Mouse (Mus musculus) left cerebral cortex, postnatal 36 days (tissue): ENCODE results near the gene Dnajb12. TPM values are rescaled to one million over a fixed set of nuclear protein-coding genes. Genes with fewer than 3 reads are reported as not detected.

Source experiments
- DNase-seq, 2 experiments: peaks; one replicate each; pipeline ENCODE4 v3.0.0; 2021 to 2022; ENCODE audit warnings: low spot score in 2 of 2, mixed read lengths in 1 of 2
- intact Hi-C: fragments of 180-260 bp; cut with DNase I; formaldehyde crosslinking; loops from one replicate; pipeline ENCODE4 v1.15.1; 2025
- total RNA-seq, 2 experiments: library from RNA; stranded (reverse); gene quantifications; 2 replicates each; pipeline ENCODE4 v1.2.3; 2021

Dnajb12 gene
- total RNA-seq, result 10 to 100 TPM; 51.8 to 56.0 TPM

GRCm38 (mm10) chr10:59879255-59880028 is at the start of gene Dnajb12:
Gene Dnajb12, plus strand, starts transcription at chr10:59879556.
- DNase-seq, result peak; percentile 96 to 97
- intact Hi-C loops, result no loop called here

- no peak for DNase-seq
- intact Hi-C loops, result no loop called here
Observed at GRCm38 (mm10) chr10:59829886-59830285, 49.5 kb upstream of the Dnajb12 start.

- DNase-seq, result no peak
- intact Hi-C loops, result no loop called here
Observed at GRCm38 (mm10) chr10:59831950-59832349, 47.4 kb upstream of the Dnajb12 start.

GRCm38 (mm10) chr10:59835301-59836155 is 43.8 kb upstream of the Dnajb12 start:
- intact Hi-C loops, result no loop called here
- no peak for DNase-seq

GRCm38 (mm10) chr10:59837490-59837889 is 41.9 kb upstream of the Dnajb12 start:
- no peak for DNase-seq
- intact Hi-C loops, result no loop called here

- peak in 1 of 2 experiments; percentile 25 for DNase-seq
- intact Hi-C loops, result loop anchor here (10.0 kb wide), 1 partner anchor 387 kb away; no protein-coding TSS in a partner anchor
Observed at GRCm38 (mm10) chr10:59841434-59841833, 37.9 kb upstream of the Dnajb12 start.

GRCm38 (mm10) chr10:59843125-59843524 is 36.2 kb upstream of the Dnajb12 start:
- no peak for DNase-seq
- intact Hi-C loops, result loop anchor here (10.0 kb wide), 1 partner anchor 388 kb away; no protein-coding TSS in a partner anchor

- intact Hi-C loops, result loop anchor here (10.0 kb wide), 1 partner anchor 390 kb away; no protein-coding TSS in a partner anchor
- no peak for DNase-seq
Observed at GRCm38 (mm10) chr10:59844686-59845085, 34.7 kb upstream of the Dnajb12 start.

GRCm38 (mm10) chr10:59846416-59846815 is 32.9 kb upstream of the Dnajb12 start:
- intact Hi-C loops, result loop anchor here (10.0 kb wide), 1 partner anchor 392 kb away; no protein-coding TSS in a partner anchor
- peak; percentile 51 to 53 for DNase-seq

GRCm38 (mm10) chr10:59848079-59848877 is 31.1 kb upstream of the Dnajb12 start:
- no peak for DNase-seq
- intact Hi-C loops, result loop anchor here (10.0 kb wide), 1 partner anchor 393 kb away; no protein-coding TSS in a partner anchor

GRCm38 (mm10) chr10:59848953-59849352 is 30.4 kb upstream of the Dnajb12 start:
- intact Hi-C loops, result loop anchor here (10.0 kb wide), 1 partner anchor 394 kb away; no protein-coding TSS in a partner anchor
- no peak for DNase-seq

GRCm38 (mm10) chr10:59849371-59849770 is 30.0 kb upstream of the Dnajb12 start:
- no peak for DNase-seq
- intact Hi-C loops, result loop anchor here (10.0 kb wide), 1 partner anchor 395 kb away; no protein-coding TSS in a partner anchor

GRCm38 (mm10) chr10:59857157-59857556 is 22.2 kb upstream of the Dnajb12 start:
- intact Hi-C loops, result no loop called here

GRCm38 (mm10) chr10:59860684-59861083 is 18.7 kb upstream of the Dnajb12 start:
- DNase-seq, result no peak
- intact Hi-C loops, result loop anchor here (10.0 kb wide), 1 partner anchor 246 kb away; the partner anchor contains the start of genes Gm10322 and Mcu

More at GRCm38 (mm10) chr10:59857157-59857556, 22.2 kb upstream of the Dnajb12 start:
- DNase-seq, result no peak

GRCm38 (mm10) chr10:59861201-59861600 is 18.2 kb upstream of the Dnajb12 start:
- intact Hi-C loops, result loop anchor here (10.0 kb wide), 1 partner anchor 246 kb away; the partner anchor contains the start of genes Gm10322 and Mcu
- DNase-seq, result no peak

- DNase-seq, result no peak
- intact Hi-C loops, result loop anchor here (10.0 kb wide), 1 partner anchor 248 kb away; the partner anchor contains the start of genes Gm10322 and Mcu
Observed at GRCm38 (mm10) chr10:59862816-59863440, 16.4 kb upstream of the Dnajb12 start.

GRCm38 (mm10) chr10:59863620-59864019 is 15.7 kb upstream of the Dnajb12 start:
- no peak for DNase-seq
- intact Hi-C loops, result loop anchor here (10.0 kb wide), 1 partner anchor 249 kb away; the partner anchor contains the start of genes Gm10322 and Mcu

- no peak for DNase-seq
- intact Hi-C loops, result loop anchor here (10.0 kb wide), 1 partner anchor 250 kb away; the partner anchor contains the start of genes Gm10322 and Mcu
Observed at GRCm38 (mm10) chr10:59864232-59864875, 15.0 kb upstream of the Dnajb12 start.
